Mouse (Mus musculus) liver, embryonic 12.5 days (tissue): ENCODE measurements around the gene Dscam. TPM values are rescaled to one million over a fixed set of nuclear protein-coding genes. Genes with fewer than 3 reads are reported as not detected.

ENCODE experiments used
- ATAC-seq: fragments of 200-750 bp; cut with Nextera tagmentation; 2 replicates; pipeline ENCODE4 v1.8.0; 2017; ENCODE audit warnings: moderate number of reproducible peaks, mild to moderate bottlenecking, moderate library complexity
- H3K27ac ChIP-seq: fragments of 300-500 bp; sonication (generic); 2 replicates; pipeline ENCODE4 v1.5.1; 2016; ENCODE audit warnings: mild to moderate bottlenecking
- H3K27me3 ChIP-seq: fragments of 300-500 bp; sonication (generic); replicated peaks from 2 replicates; pipeline ENCODE4 v1.6.1; 2016; ENCODE audit warnings: mild to moderate bottlenecking, moderate library complexity
- H3K36me3 ChIP-seq: fragments of 300-500 bp; sonication (generic); 2 replicates; pipeline ENCODE4 v1.6.1; 2016; ENCODE audit warnings: mild to moderate bottlenecking, moderate library complexity
- H3K4me1 ChIP-seq: fragments of 300-500 bp; sonication (generic); 2 replicates; pipeline ENCODE4 v1.6.1; 2016
- H3K4me2 ChIP-seq: fragments of 300-500 bp; sonication (generic); 2 replicates; pipeline ENCODE4 v1.6.1; 2016; ENCODE audit warnings: mild to moderate bottlenecking, moderate library complexity
- H3K4me3 ChIP-seq: fragments of 300-500 bp; sonication (generic); 2 replicates; pipeline ENCODE4 v1.5.1; 2016; ENCODE audit warnings: mild to moderate bottlenecking, moderate library complexity
- H3K9ac ChIP-seq: fragments of 300-500 bp; sonication (generic); 2 replicates; pipeline ENCODE4 v1.6.1; 2016; ENCODE audit warnings: mild to moderate bottlenecking, moderate library complexity
- H3K9me3 ChIP-seq: fragments of 300-500 bp; sonication (generic); replicated peaks from 2 replicates; pipeline ENCODE4 v1.6.1; 2016; ENCODE audit warnings: mild to moderate bottlenecking, moderate library complexity
- WGBS: fragments of 180-500 bp; shearing (Covaris S2); methylation state at CpG from one replicate; pipeline ENCODE4 v1.1.7; 2016; ENCODE audit not compliant: insufficient replicate concordance; 5-methylcytosine and 5-hydroxymethylcytosine counted together
- polyA plus RNA-seq: library from polyadenylated mRNA; unstranded; fragments of >200 nt; fragmentation: Nextera tagmentation; extraction: Ambion mirVana; gene quantifications from 2 replicates; pipeline ENCODE4 v1.2.1, GENCODE M21; 2016

Dscam gene
- polyA plus RNA-seq, 1 experiment from 2014 or later = not detected

- Histone ChIP-seq H3K9ac (no peak overlapping the region), H3K4me2 (no peak overlapping the region), H3K27me3 (0 out of 2 replicates have a peak, but pooled peaks cover 1% of the 10 kb centered on the region), H3K4me1 (no peaks in the 10 kb centered on the region), H3K9me3 (no peaks in the 10 kb centered on the region), H3K4me3 (no peak overlapping the region), H3K36me3 (no peaks in the 10 kb centered on the region), H3K27ac (no peak overlapping the region)
- no peak for ATAC-seq
- 37% methylated on average over 3 of the region's 3 CpGs for WGBS
Observed at GRCm38 (mm10) chr16:96722135-96722534, 448.4 kb downstream of the Dscam start.

- H3K4me1 ChIP-seq = no peaks in the 10 kb centered on the region
- H3K36me3 ChIP-seq = no peaks in the 10 kb centered on the region
- ATAC-seq = no peak
- H3K4me3 ChIP-seq = no peak overlapping the region
- no peak overlapping the region for H3K27ac ChIP-seq
- WGBS = 65% methylated on average over 9 of the region's 9 CpGs
- no peak overlapping the region for H3K9ac ChIP-seq
- H3K9me3 ChIP-seq = no peaks in the 10 kb centered on the region
- no peak overlapping the region for H3K4me2 ChIP-seq
- no peaks in the 10 kb centered on the region for H3K27me3 ChIP-seq
Observed at GRCm38 (mm10) chr16:96721241-96721640, 449.3 kb downstream of the Dscam start.

- no peaks in the 10 kb centered on the region for H3K4me1 ChIP-seq
- no peak overlapping the region for H3K4me2 ChIP-seq
- H3K27me3 ChIP-seq = no peaks in the 10 kb centered on the region
- no peak overlapping the region for H3K9ac ChIP-seq
- no peaks in the 10 kb centered on the region for H3K36me3 ChIP-seq
- no peak overlapping the region for H3K4me3 ChIP-seq
- H3K9me3 ChIP-seq = no peaks in the 10 kb centered on the region
- no peak for ATAC-seq
- H3K27ac ChIP-seq = no peak overlapping the region
- WGBS = 41% methylated on average over 5 of the region's 5 CpGs
Observed at GRCm38 (mm10) chr16:96720666-96721065, 449.9 kb downstream of the Dscam start.

- no peak overlapping the region for H3K4me2 ChIP-seq
- no peaks in the 10 kb centered on the region for H3K27me3 ChIP-seq
- H3K27ac ChIP-seq = no peak overlapping the region
- ATAC-seq = no peak
- H3K9me3 ChIP-seq = no peaks in the 10 kb centered on the region
- 4% methylated on average over 2 of the region's 2 CpGs for WGBS
- no peaks in the 10 kb centered on the region for H3K36me3 ChIP-seq
- no peaks in the 10 kb centered on the region for H3K4me1 ChIP-seq
- no peak overlapping the region for H3K9ac ChIP-seq
- no peak overlapping the region for H3K4me3 ChIP-seq
Observed at GRCm38 (mm10) chr16:96718221-96718620, 452.3 kb downstream of the Dscam start.

GRCm38 (mm10) chr16:96716633-96717032 lies 453.9 kb downstream of the Dscam start:
- 76% methylated on average over 2 of the region's 2 CpGs for WGBS
- Histone ChIP-seq H3K27me3 (no peaks in the 10 kb centered on the region), H3K9ac (no peak overlapping the region), H3K36me3 (no peaks in the 10 kb centered on the region), H3K9me3 (no peaks in the 10 kb centered on the region), H3K4me2 (no peak overlapping the region), H3K4me3 (no peak overlapping the region), H3K27ac (no peak overlapping the region), H3K4me1 (no peaks in the 10 kb centered on the region)
- ATAC-seq = no peak

GRCm38 (mm10) chr16:96711935-96712334 lies 458.6 kb downstream of the Dscam start:
- ATAC-seq = no peak
- Histone ChIP-seq H3K4me3 (no peak overlapping the region), H3K27me3 (no peaks in the 10 kb centered on the region), H3K4me2 (no peak overlapping the region), H3K27ac (no peak overlapping the region), H3K36me3 (no peaks in the 10 kb centered on the region), H3K9ac (no peak overlapping the region), H3K9me3 (no peaks in the 10 kb centered on the region), H3K4me1 (no peaks in the 10 kb centered on the region)
- 38% methylated on average over 4 of the region's 4 CpGs for WGBS

- Histone ChIP-seq H3K4me3 (no peak overlapping the region), H3K4me1 (no peaks in the 10 kb centered on the region), H3K27ac (no peak overlapping the region), H3K4me2 (no peak overlapping the region), H3K9me3 (no peaks in the 10 kb centered on the region), H3K36me3 (no peaks in the 10 kb centered on the region), H3K27me3 (no peaks in the 10 kb centered on the region), H3K9ac (no peak overlapping the region)
- no peak for ATAC-seq
- WGBS = 64% methylated on average over 3 of the region's 3 CpGs
Observed at GRCm38 (mm10) chr16:96700551-96700950, 470.0 kb downstream of the Dscam start.

GRCm38 (mm10) chr16:96695882-96696281 lies 474.7 kb downstream of the Dscam start:
- Histone ChIP-seq H3K36me3 (no peaks in the 10 kb centered on the region), H3K4me2 (no peak overlapping the region), H3K27me3 (no peaks in the 10 kb centered on the region), H3K4me1 (no peaks in the 10 kb centered on the region), H3K27ac (no peak overlapping the region), H3K4me3 (no peak overlapping the region), H3K9ac (no peak overlapping the region), H3K9me3 (no peaks in the 10 kb centered on the region)
- ATAC-seq = no peak
- WGBS = 67% methylated on average over 4 of the region's 4 CpGs

GRCm38 (mm10) chr16:96691576-96691975 lies 479.0 kb downstream of the Dscam start:
- no peak for ATAC-seq
- H3K4me1 ChIP-seq = no peaks in the 10 kb centered on the region
- no peak overlapping the region for H3K4me3 ChIP-seq
- WGBS = 61% methylated on average over 6 of the region's 6 CpGs
- H3K9me3 ChIP-seq = no peaks in the 10 kb centered on the region
- no peaks in the 10 kb centered on the region for H3K27me3 ChIP-seq
- no peaks in the 10 kb centered on the region for H3K36me3 ChIP-seq
- no peak overlapping the region for H3K4me2 ChIP-seq
- H3K27ac ChIP-seq = no peak overlapping the region
- H3K9ac ChIP-seq = no peak overlapping the region

- H3K27me3 ChIP-seq = no peaks in the 10 kb centered on the region
- H3K27ac ChIP-seq = no peak overlapping the region
- no peak overlapping the region for H3K4me2 ChIP-seq
- H3K9ac ChIP-seq = no peak overlapping the region
- no peak for ATAC-seq
- H3K36me3 ChIP-seq = no peaks in the 10 kb centered on the region
- no peaks in the 10 kb centered on the region for H3K4me1 ChIP-seq
- no peaks in the 10 kb centered on the region for H3K9me3 ChIP-seq
- WGBS = 31% methylated on average over 1 of the region's 2 CpGs
- H3K4me3 ChIP-seq = no peak overlapping the region
Observed at GRCm38 (mm10) chr16:96690052-96690451, 480.5 kb downstream of the Dscam start.

- no peaks in the 10 kb centered on the region for H3K4me1 ChIP-seq
- no peak overlapping the region for H3K9ac ChIP-seq
- H3K4me3 ChIP-seq = no peak overlapping the region
- no peaks in the 10 kb centered on the region for H3K36me3 ChIP-seq
- H3K4me2 ChIP-seq = no peak overlapping the region
- H3K27ac ChIP-seq = no peak overlapping the region
- H3K27me3 ChIP-seq = no peaks in the 10 kb centered on the region
- no peak for ATAC-seq
- H3K9me3 ChIP-seq = no peaks in the 10 kb centered on the region
- 5% methylated on average over 1 of the region's 1 CpGs for WGBS
Observed at GRCm38 (mm10) chr16:96689419-96689818, 481.1 kb downstream of the Dscam start.

- no peak overlapping the region for H3K4me2 ChIP-seq
- no peaks in the 10 kb centered on the region for H3K27me3 ChIP-seq
- WGBS = 76% methylated on average over 14 of the region's 14 CpGs
- no peak overlapping the region for H3K4me3 ChIP-seq
- H3K9ac ChIP-seq = no peak overlapping the region
- ATAC-seq = no peak
- H3K9me3 ChIP-seq = no peaks in the 10 kb centered on the region
- no peaks in the 10 kb centered on the region for H3K36me3 ChIP-seq
- H3K4me1 ChIP-seq = no peaks in the 10 kb centered on the region
- H3K27ac ChIP-seq = no peak overlapping the region
Observed at GRCm38 (mm10) chr16:96685065-96685464, 485.5 kb downstream of the Dscam start.

- ATAC-seq = no peak
- no peaks in the 10 kb centered on the region for H3K9me3 ChIP-seq
- WGBS = 15% methylated on average over 4 of the region's 4 CpGs
- no peak overlapping the region for H3K9ac ChIP-seq
- no peak overlapping the region for H3K4me2 ChIP-seq
- no peaks in the 10 kb centered on the region for H3K27me3 ChIP-seq
- H3K4me1 ChIP-seq = no peaks in the 10 kb centered on the region
- H3K4me3 ChIP-seq = no peak overlapping the region
- H3K27ac ChIP-seq = no peak overlapping the region
- H3K36me3 ChIP-seq = no peaks in the 10 kb centered on the region
Observed at GRCm38 (mm10) chr16:96684581-96684980, 486.0 kb downstream of the Dscam start.
